Mouse (Mus musculus) lung, embryonic 14.5 days (tissue): Measurements from ENCODE around the gene Gm10964. TPM values are rescaled to one million over a fixed set of nuclear protein-coding genes. Genes with fewer than 3 reads are reported as not detected.

Experiments
- ATAC-seq: fragments of 200-750 bp; cut with Nextera tagmentation; 2 replicates; pipeline ENCODE4 v1.8.0; 2017; ENCODE audit warnings: mild to moderate bottlenecking, moderate TSS enrichment, moderate library complexity; ENCODE audit not compliant: insufficient read depth
- DNase-seq: peaks from one replicate; pipeline ENCODE4 v3.0.0-alpha.2; 2015
- H3K27ac ChIP-seq: fragments of 300-500 bp; sonication (generic); 2 replicates; pipeline ENCODE4 v1.5.1; 2014; ENCODE audit warnings: low read depth, mild to moderate bottlenecking, moderate library complexity
- H3K27me3 ChIP-seq: fragments of 300-500 bp; sonication (generic); 2 replicates; pipeline ENCODE4 v1.6.1; 2014; ENCODE audit warnings: low read length, control low read depth; ENCODE audit not compliant: insufficient read depth
- H3K36me3 ChIP-seq: fragments of 300-500 bp; sonication (generic); 2 replicates; pipeline ENCODE4 v1.6.1; 2014; ENCODE audit warnings: control low read depth; ENCODE audit not compliant: insufficient read depth
- H3K4me1 ChIP-seq: fragments of 300-500 bp; sonication (generic); 2 replicates; pipeline ENCODE4 v1.6.1; 2014; ENCODE audit warnings: antibody characterized with exemption, control low read depth; ENCODE audit not compliant: insufficient read depth
- H3K4me2 ChIP-seq: fragments of 300-500 bp; sonication (generic); 2 replicates; pipeline ENCODE4 v1.6.1; 2014; ENCODE audit warnings: mild to moderate bottlenecking
- H3K4me3 ChIP-seq: fragments of 300-500 bp; sonication (generic); 2 replicates; pipeline ENCODE4 v1.5.1; 2014; ENCODE audit warnings: low read depth, low read length
- H3K9ac ChIP-seq: fragments of 300-500 bp; sonication (generic); 2 replicates; pipeline ENCODE4 v1.6.1; 2014
- H3K9me3 ChIP-seq: fragments of 300-500 bp; sonication (generic); 2 replicates; pipeline ENCODE4 v1.6.1; 2016; ENCODE audit warnings: low read depth, low read length, control low read depth
- CTCF ChIP-seq: IDR thresholded peaks from 2 replicates; pipeline ENCODE4 v1.5.1; 2016; ENCODE audit warnings: antibody characterized with exemption, low read depth
- WGBS: fragments of 180-500 bp; shearing (Covaris S2); extraction: QIAGEN DNeasy Blood & Tissue Kit; methylation state at CpG from one replicate; pipeline ENCODE4 v1.1.7; 2014; 5-methylcytosine and 5-hydroxymethylcytosine counted together
- polyA plus RNA-seq: library from polyadenylated mRNA; unstranded; fragments of >200 nt; fragmentation: Nextera tagmentation; extraction: Ambion mirVana; gene quantifications from 2 replicates; pipeline ENCODE4 v1.2.1, GENCODE M21; 2014

Gm10964 gene
- polyA plus RNA-seq, 1 experiment from 2014 or later, result not detected

DNA sequence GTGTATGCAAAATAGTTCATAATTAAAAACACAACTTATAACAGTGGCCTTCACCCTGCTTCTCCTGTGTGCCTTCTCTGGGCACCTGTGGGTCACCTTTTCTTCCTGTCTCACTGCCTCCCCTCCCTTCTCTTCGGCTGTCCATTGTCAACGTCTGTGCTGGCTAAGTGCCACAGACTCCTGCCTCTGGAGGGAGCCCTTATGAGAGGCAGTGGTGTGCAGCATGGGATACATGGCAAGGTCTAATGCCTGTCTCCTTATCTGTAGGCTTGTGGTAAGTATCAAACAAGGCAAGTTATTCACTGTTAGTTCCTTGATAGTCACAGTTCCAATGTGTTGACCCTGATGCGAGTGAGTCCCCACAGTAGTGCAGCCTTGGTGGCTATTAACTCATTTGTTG, 15.0 kb upstream of the Gm10964 start:
- DNase-seq (peak; percentile 32), ATAC-seq (no peak)
- H3K27ac ChIP-seq, result no peak overlapping the region
- no peak overlapping the region for H3K4me3 ChIP-seq
- H3K9ac ChIP-seq, result no peak overlapping the region
- no peak for TF ChIP-seq CTCF
- no peaks in the 10 kb centered on the region for H3K27me3 ChIP-seq
- H3K36me3 ChIP-seq, result no peaks in the 10 kb centered on the region
- H3K9me3 ChIP-seq, result no peaks in the 10 kb centered on the region
- 28% methylated on average over 3 of the region's 3 CpGs for WGBS
- H3K4me2 ChIP-seq, result no peak overlapping the region
- H3K4me1 ChIP-seq, result no peaks in the 10 kb centered on the region

DNA sequence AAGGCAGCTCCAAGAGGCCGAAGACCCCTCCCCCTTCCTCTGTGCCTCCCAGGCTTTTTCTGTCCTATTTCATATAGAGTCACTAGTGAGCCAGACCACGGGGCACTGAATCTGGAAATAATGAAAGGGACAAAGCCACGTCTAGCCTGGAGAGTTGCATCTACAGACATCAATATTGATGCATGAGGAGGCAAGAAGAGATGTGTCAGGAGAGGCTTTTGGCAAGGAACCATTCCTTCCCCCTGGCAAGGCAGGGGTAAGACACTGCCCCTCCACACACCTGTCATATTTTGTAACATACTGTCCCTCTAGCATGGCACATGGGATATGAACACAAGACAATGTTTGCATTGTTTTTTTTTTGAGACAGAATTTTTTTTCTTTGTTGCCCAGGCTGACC, 12.5 kb upstream of the Gm10964 start:
- no peak for DNase-seq
- 45% methylated on average over 3 of the region's 3 CpGs for WGBS
- Histone ChIP-seq H3K9me3 (no peaks in the 10 kb centered on the region), H3K27ac (no peak overlapping the region), H3K27me3 (no peaks in the 10 kb centered on the region), H3K9ac (no peak overlapping the region), H3K36me3 (no peaks in the 10 kb centered on the region), H3K4me3 (no peak overlapping the region), H3K4me1 (no peaks in the 10 kb centered on the region), H3K4me2 (no peak overlapping the region)
- no peak for ATAC-seq
- TF ChIP-seq CTCF, result no peak

DNA sequence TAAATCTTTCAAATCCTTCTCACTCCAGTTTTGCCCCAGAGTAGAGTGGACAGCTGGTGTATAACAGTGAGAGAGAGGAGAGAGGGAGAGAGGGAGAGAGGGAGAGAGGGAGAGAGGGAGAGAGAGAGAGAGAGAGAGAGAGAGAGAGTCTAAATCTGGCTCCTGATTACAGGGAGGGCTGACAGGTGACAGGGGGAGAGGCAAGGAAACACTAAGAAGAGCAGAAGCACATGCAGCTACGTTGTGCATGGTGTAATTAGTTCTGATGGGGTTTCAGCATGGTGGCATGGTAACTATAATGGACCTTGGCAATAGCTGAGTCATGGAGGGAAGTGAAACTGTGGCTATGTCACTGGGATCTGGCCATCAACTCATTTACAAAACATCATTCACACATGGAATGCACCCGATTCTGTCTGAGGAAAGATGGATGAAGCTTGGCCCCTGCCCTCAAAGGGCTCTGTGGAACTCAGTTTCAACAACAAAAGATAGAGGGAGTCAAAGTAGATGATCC, 11.3 kb upstream of the Gm10964 start:
- Histone ChIP-seq H3K9me3 (no peaks in the 10 kb centered on the region), H3K4me2 (no peak overlapping the region), H3K27ac (no peak overlapping the region), H3K4me3 (no peak overlapping the region), H3K27me3 (no peaks in the 10 kb centered on the region), H3K9ac (no peak overlapping the region), H3K4me1 (no peaks in the 10 kb centered on the region), H3K36me3 (0 out of 2 replicates have a peak, but pooled peaks cover 5% of the 10 kb centered on the region)
- DNase-seq (no peak), ATAC-seq (no peak)
- WGBS, result 12% methylated on average over 2 of the region's 2 CpGs
- TF ChIP-seq CTCF, result no peak

DNA sequence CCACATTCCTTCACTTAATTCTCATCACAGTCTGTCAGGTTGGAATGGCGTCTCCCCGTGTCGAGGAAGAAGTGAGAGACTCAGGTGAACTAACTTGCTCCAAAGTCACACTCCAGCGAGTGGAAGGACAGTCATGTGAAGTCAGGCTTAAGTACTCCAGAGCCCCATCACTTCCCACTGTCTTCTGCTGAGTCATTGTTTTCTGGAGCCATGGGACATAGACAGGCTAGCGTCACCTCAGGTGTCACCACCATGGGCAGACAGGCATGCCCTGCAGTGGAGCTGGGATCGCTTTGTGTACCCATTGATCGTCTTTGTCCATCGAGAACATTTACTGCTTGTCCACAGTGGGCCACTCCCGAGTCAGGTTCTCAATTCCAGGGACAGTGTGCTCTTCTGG, 9.3 kb upstream of the Gm10964 start:
- Histone ChIP-seq H3K27ac (no peak overlapping the region), H3K4me3 (no peak overlapping the region), H3K36me3 (0 out of 2 replicates have a peak, but pooled peaks cover 5% of the 10 kb centered on the region), H3K9ac (no peak overlapping the region), H3K4me1 (peaks cover 13% of the 10 kb centered on the region; the same call in 1 of the 2 replicates), H3K9me3 (no peaks in the 10 kb centered on the region), H3K27me3 (no peaks in the 10 kb centered on the region), H3K4me2 (no peak overlapping the region)
- WGBS, result 77% methylated on average over 9 of the region's 9 CpGs
- ATAC-seq (no peak), DNase-seq (no peak)
- TF ChIP-seq CTCF, result no peak

DNA sequence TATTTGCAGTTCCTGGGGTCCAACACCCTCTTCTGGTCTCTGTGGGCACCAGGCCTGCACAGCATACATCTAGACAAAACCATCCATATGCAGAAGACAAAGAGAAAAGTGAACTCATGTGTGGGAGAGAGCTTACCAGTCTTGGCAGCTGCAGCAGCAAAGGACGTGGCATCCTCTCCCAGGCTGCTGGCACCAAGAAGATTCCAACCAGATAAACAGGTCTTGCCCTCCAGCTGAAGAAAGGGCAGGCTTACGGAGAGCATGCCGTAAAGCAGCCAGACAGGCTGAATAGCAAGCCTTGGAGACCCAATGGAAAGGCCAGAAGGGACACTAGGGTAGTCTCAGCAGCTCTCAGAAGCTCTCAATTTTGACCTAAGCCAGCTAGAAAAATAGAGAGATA, 7.0 kb upstream of the Gm10964 start:
- 89% methylated on average over 3 of the region's 3 CpGs for WGBS
- no peak for DNase-seq

DNA sequence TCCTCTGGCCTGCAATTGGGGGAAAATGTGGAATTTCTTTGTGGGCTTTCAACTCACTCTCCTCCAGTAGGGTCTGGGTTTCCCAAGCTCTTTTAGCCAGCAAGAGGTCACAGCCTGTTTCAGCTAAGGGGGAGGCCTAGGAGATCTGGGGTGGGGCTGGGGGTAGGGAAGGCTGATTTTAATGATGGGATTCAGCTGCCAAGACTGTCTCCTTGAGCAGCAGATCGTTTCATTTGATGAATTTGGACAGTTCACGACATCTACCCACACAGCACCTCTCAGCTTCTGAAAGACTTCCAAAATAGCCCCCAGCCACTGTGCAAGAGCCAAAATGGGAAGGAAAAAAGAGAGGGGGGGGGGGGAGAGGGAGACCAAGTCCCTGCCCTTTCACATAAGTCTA, 6.0 kb upstream of the Gm10964 start:
- H3K27ac ChIP-seq, result peak overlapping the region; percentile 97
- peak; percentile 82 for DNase-seq
- peaks cover 32% of the 10 kb centered on the region for H3K4me1 ChIP-seq
- H3K9ac ChIP-seq, result no peak overlapping the region
- no peaks in the 10 kb centered on the region for H3K27me3 ChIP-seq
- TF ChIP-seq CTCF, result no peak
- 0 out of 2 replicates have a peak, but pooled peaks cover 7% of the 10 kb centered on the region for H3K36me3 ChIP-seq
- no peak overlapping the region for H3K4me2 ChIP-seq
- H3K4me3 ChIP-seq, result no peak overlapping the region
- WGBS, result 19% methylated on average over 2 of the region's 2 CpGs
- H3K9me3 ChIP-seq, result no peaks in the 10 kb centered on the region
- peak; percentile 12; the same call in 1 of the 2 replicates for ATAC-seq

More for the DNA sequence above, 7.0 kb upstream of the Gm10964 start:
- Histone ChIP-seq H3K27me3 (no peaks in the 10 kb centered on the region), H3K9ac (no peak overlapping the region), H3K4me3 (no peak overlapping the region), H3K9me3 (no peaks in the 10 kb centered on the region), H3K27ac (no peak overlapping the region), H3K4me1 (peaks cover 32% of the 10 kb centered on the region), H3K4me2 (no peak overlapping the region), H3K36me3 (0 out of 2 replicates have a peak, but pooled peaks cover 7% of the 10 kb centered on the region)
- no peak for ATAC-seq
- no peak for TF ChIP-seq CTCF

DNA sequence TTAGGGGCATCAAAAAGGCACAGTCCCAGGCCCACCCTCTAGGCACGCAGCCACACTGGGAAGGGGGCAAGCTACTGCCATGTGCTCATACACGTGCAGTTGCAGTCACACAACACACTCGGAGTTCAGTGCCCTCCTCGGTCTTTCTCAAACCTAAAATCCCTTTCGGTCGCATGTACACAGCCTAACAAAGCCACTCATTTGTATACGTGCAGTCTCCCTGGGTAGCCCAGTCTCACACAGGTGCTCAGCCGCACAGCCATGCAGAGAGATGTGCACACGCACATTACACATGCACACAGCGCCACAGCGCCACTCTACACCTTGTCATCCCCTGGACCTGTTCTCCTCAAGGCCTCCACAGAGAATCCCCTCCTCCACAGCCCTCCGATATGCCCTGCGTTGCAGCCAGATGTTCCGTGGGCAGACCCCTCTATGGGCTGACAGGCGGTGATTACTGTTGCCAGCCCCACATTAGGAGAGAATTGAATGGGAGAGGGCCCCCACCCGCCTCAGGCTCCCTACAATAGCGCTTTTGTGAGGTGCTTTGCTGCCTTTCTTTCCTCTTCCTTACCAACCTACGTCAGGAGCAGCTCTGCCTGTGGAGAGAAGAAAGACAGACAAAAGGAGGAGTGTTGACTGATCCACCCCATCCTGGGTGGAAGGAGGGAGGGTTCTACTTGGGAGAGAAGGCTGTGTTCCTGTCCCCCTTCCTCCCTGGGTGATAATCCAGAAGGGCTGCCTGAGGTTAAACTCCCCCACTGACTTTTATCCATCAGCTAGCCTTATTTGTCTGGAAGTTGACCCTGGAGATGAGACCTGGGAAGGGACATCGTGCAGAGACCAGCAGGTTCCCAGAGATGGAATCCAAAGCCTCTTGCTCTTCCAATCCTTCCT, 5.1 kb upstream of the Gm10964 start:
- Histone ChIP-seq H3K36me3 (0 out of 2 replicates have a peak, but pooled peaks cover 7% of the 10 kb centered on the region), H3K4me1 (peaks cover 32% of the 10 kb centered on the region), H3K9ac (peak overlapping the region; percentile 17), H3K9me3 (no peaks in the 10 kb centered on the region), H3K4me3 (peak overlapping the region; percentile 35; the same call in 1 of the 2 replicates), H3K4me2 (peak overlapping the region; percentile 69), H3K27ac (peak overlapping the region; percentile 97), H3K27me3 (no peaks in the 10 kb centered on the region)
- TF ChIP-seq CTCF, result no peak
- WGBS, result 25% methylated on average over 19 of the region's 19 CpGs
- DNase-seq (peak; percentile 60), ATAC-seq (peak; percentile 5; the same call in 1 of the 2 replicates)
